Mouse (Mus musculus) liver, embryonic 11.5 days (tissue): ENCODE data around the gene Lysmd2. TPM values are rescaled to one million over a fixed set of nuclear protein-coding genes. Genes with fewer than 3 reads are reported as not detected.

Source experiments
- ATAC-seq: fragments of 200-750 bp; cut with Nextera tagmentation; replicated peaks from 2 replicates; pipeline ENCODE4 v1.8.0; 2017; ENCODE audit warnings: moderate number of reproducible peaks, mild to moderate bottlenecking, moderate TSS enrichment, moderate library complexity; ENCODE audit not compliant: low FRiP score
- DNase-seq: peaks from one replicate; pipeline ENCODE4 v3.0.0-alpha.2; 2017; ENCODE audit warnings: low spot score
- H3K27ac ChIP-seq: fragments of 300-500 bp; sonication (generic); 2 replicates; pipeline ENCODE4 v1.5.1; 2014; ENCODE audit warnings: mild to moderate bottlenecking, low read depth, low read length, control low read depth
- H3K27me3 ChIP-seq: fragments of 300-500 bp; sonication (generic); replicated peaks from 2 replicates; pipeline ENCODE4 v1.6.1; 2014; ENCODE audit warnings: low read length, mixed read lengths; ENCODE audit not compliant: control insufficient read depth, insufficient read depth
- H3K36me3 ChIP-seq: fragments of 300-500 bp; sonication (generic); 2 replicates; pipeline ENCODE4 v1.6.1; 2014; ENCODE audit warnings: mild to moderate bottlenecking, low read length, moderate library complexity, mixed read lengths; ENCODE audit not compliant: control insufficient read depth, insufficient read depth
- H3K4me1 ChIP-seq: fragments of 300-500 bp; sonication (generic); replicated peaks from 2 replicates; pipeline ENCODE4 v1.6.1; 2014; ENCODE audit warnings: low read length, mixed read lengths; ENCODE audit not compliant: control insufficient read depth, insufficient read depth
- H3K4me2 ChIP-seq: fragments of 300-500 bp; sonication (generic); 2 replicates; pipeline ENCODE4 v1.6.1; 2014; ENCODE audit warnings: mild to moderate bottlenecking, control low read depth, moderate library complexity
- H3K4me3 ChIP-seq: fragments of 300-500 bp; sonication (generic); 2 replicates; pipeline ENCODE4 v1.5.1; 2014; ENCODE audit warnings: low read depth, low read length, control low read depth
- H3K9ac ChIP-seq: fragments of 300-500 bp; sonication (generic); 2 replicates; pipeline ENCODE4 v1.6.1; 2014; ENCODE audit warnings: low read depth, low read length, control low read depth
- H3K9me3 ChIP-seq: fragments of 300-500 bp; sonication (generic); 2 replicates; pipeline ENCODE4 v1.6.1; 2016; ENCODE audit warnings: low read length, inconsistent platforms, mixed read lengths; ENCODE audit not compliant: control insufficient read depth
- WGBS: fragments of 180-500 bp; shearing (Covaris S2); extraction: QIAGEN DNeasy Blood & Tissue Kit; methylation state at CpG from one replicate; pipeline ENCODE4 v1.1.7; 2014; 5-methylcytosine and 5-hydroxymethylcytosine counted together
- polyA plus RNA-seq: library from polyadenylated mRNA; unstranded; fragments of >200 nt; fragmentation: Nextera tagmentation; extraction: Ambion mirVana; gene quantifications from 2 replicates; pipeline ENCODE4 v1.2.1, GENCODE M21; 2014

Lysmd2 gene
- polyA plus RNA-seq, 1 experiment from 2014 or later: 10.1 TPM

DNA sequence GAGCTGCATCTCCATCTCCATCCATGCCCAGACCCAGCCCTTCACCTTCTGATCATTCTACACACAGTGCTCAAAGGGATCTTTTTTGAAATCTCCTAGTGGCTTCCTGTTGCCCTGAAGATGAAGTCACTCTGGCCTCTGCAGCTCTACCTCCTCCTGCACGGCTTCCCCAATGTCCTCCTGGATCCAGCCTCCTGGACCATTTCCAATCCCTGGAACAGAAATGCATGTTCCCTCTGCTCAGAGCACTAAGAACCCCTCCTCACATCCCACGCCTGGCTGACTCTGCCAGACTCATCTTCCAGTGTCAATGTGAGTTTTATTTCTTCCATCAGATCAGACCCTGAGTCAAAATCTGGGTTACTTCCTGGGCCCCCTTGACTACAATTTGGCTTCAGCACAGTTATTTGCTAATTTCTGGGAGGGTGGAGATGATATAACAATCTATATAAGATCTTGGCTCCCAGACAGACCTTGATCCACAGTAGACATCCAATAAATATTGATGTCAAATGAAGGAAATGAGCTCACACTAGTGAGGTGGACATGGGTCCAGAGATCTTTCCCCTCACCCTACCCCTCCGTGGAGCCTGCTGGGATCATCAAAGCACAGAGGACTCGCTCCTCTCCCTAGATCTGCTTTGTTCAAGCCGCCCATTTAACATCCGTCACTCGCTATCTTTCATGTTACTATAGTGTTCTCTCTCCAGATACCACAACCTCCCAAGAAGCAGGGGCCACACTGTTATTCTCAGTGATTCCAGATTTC, 25.2 kb upstream of the Lysmd2 start:
- DNase-seq (no peak), ATAC-seq (no peak)
- Histone ChIP-seq H3K4me3 (no peak overlapping the region), H3K9me3 (no peaks in the 10 kb centered on the region), H3K27ac (no peak overlapping the region), H3K9ac (no peak overlapping the region), H3K27me3 (no peaks in the 10 kb centered on the region), H3K4me1 (no peaks in the 10 kb centered on the region), H3K36me3 (no peaks in the 10 kb centered on the region), H3K4me2 (no peak overlapping the region)
- 69% methylated on average over 7 of the region's 7 CpGs for WGBS

DNA sequence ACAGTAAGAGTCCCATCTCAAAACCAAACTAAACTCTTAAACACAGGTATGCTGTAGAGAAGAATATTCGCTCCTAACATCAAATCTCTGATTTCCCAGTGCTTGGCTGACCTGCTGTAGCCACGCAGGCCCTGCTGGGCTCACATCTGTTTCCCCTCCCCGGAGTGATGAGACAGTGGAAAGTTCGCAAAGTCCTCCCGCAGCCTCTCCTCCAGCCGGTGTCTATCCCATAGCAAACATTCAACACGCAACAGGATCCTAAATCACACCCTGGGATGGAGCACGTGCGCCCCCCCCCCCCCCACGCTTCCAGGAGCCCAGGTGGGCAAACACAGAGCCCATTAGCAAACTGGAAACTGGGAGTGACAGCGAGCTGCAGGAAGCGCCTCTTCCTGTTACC, 24.0 kb upstream of the Lysmd2 start:
- Histone ChIP-seq H3K27ac (no peak overlapping the region), H3K9ac (no peak overlapping the region), H3K9me3 (no peaks in the 10 kb centered on the region), H3K4me1 (no peaks in the 10 kb centered on the region), H3K27me3 (no peaks in the 10 kb centered on the region), H3K4me2 (no peak overlapping the region; the same call in 1 of the 2 replicates), H3K4me3 (no peak overlapping the region), H3K36me3 (no peaks in the 10 kb centered on the region)
- ATAC-seq (no peak), DNase-seq (no peak)
- WGBS: 28% methylated on average over 12 of the region's 12 CpGs

DNA sequence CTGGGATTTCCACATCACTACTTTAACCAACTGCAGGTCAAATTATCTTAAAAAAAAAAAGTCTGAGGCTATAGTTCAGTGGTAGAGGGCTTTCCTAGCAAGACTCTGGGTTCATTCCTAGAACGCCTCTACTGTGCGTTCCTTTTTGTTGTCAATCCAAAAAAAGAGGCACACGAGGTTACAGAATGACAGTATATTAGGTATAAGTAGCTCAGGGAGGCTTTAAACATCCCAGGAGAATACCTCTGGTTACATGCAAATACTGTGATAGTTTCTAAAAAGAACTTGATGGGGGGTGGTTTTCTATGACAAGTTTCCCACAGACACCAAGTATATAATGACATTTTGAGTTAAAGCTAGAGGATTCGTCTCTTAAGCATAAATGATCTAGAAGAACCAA, 18.0 kb upstream of the Lysmd2 start:
- ATAC-seq (no peak), DNase-seq (no peak)
- H3K9ac ChIP-seq: no peak overlapping the region
- H3K36me3 ChIP-seq: no peaks in the 10 kb centered on the region
- 86% methylated on average over 4 of the region's 4 CpGs for WGBS
- peaks cover 25% of the 10 kb centered on the region for H3K27me3 ChIP-seq
- H3K9me3 ChIP-seq: no peaks in the 10 kb centered on the region
- H3K4me2 ChIP-seq: no peak overlapping the region
- 0 out of 2 replicates have a peak, but pooled peaks cover 3% of the 10 kb centered on the region for H3K4me1 ChIP-seq
- H3K27ac ChIP-seq: no peak overlapping the region
- H3K4me3 ChIP-seq: no peak overlapping the region

DNA sequence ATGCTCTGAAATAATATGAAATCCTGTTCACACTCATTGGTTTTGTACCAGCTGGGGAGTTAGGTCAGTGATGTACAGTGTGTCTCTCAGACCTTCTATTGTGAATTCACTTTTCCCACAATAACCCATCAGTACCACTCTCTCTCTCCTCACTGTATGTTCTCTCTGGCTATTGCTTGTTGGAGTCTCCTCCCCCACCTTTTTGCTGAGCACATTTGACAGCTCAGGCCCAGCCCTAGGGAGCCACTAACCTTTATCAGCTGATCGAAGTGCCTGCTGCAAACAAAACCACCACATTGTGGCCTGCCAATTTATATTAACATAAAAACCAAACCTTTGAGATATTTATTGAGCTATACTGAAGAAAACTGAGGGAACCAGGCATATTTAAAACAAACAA, 16.0 kb upstream of the Lysmd2 start:
- no peak overlapping the region for H3K27ac ChIP-seq
- 0 out of 2 replicates have a peak, but pooled peaks cover 3% of the 10 kb centered on the region for H3K4me1 ChIP-seq
- no peak for ATAC-seq
- H3K4me2 ChIP-seq: no peak overlapping the region
- peaks cover 25% of the 10 kb centered on the region for H3K27me3 ChIP-seq
- H3K4me3 ChIP-seq: no peak overlapping the region
- H3K36me3 ChIP-seq: no peaks in the 10 kb centered on the region
- no peak for DNase-seq
- H3K9ac ChIP-seq: no peak overlapping the region
- 33% methylated on average over 1 of the region's 1 CpGs for WGBS
- no peaks in the 10 kb centered on the region for H3K9me3 ChIP-seq

DNA sequence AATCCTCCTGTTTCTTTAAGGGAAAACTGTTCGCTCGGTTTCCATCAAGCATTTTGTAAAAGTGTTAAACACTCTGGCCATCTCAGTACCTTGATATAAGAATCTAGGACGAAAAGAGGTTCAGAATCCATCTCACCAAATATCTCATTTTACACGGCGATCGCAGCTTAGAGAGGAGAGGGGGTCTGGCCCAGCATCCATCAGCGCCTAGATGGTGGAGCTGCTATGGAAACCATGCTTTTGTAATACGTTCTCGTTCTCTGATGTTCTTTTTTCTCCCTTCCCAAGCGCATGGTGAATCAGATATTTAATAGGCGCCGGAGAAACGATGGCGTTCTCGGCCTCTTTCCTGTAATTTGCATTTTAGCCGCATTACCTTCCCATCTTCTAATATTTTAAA, 15.6 kb upstream of the Lysmd2 start:
- 0 out of 2 replicates have a peak, but pooled peaks cover 3% of the 10 kb centered on the region for H3K4me1 ChIP-seq
- H3K27me3 ChIP-seq: peaks cover 25% of the 10 kb centered on the region
- H3K36me3 ChIP-seq: no peaks in the 10 kb centered on the region
- H3K9ac ChIP-seq: no peak overlapping the region
- ATAC-seq: no peak
- H3K4me3 ChIP-seq: no peak overlapping the region
- peak overlapping the region; percentile 81 for H3K4me2 ChIP-seq
- 34% methylated on average over 16 of the region's 16 CpGs for WGBS
- no peaks in the 10 kb centered on the region for H3K9me3 ChIP-seq
- no peak overlapping the region for H3K27ac ChIP-seq
- DNase-seq: no peak

DNA sequence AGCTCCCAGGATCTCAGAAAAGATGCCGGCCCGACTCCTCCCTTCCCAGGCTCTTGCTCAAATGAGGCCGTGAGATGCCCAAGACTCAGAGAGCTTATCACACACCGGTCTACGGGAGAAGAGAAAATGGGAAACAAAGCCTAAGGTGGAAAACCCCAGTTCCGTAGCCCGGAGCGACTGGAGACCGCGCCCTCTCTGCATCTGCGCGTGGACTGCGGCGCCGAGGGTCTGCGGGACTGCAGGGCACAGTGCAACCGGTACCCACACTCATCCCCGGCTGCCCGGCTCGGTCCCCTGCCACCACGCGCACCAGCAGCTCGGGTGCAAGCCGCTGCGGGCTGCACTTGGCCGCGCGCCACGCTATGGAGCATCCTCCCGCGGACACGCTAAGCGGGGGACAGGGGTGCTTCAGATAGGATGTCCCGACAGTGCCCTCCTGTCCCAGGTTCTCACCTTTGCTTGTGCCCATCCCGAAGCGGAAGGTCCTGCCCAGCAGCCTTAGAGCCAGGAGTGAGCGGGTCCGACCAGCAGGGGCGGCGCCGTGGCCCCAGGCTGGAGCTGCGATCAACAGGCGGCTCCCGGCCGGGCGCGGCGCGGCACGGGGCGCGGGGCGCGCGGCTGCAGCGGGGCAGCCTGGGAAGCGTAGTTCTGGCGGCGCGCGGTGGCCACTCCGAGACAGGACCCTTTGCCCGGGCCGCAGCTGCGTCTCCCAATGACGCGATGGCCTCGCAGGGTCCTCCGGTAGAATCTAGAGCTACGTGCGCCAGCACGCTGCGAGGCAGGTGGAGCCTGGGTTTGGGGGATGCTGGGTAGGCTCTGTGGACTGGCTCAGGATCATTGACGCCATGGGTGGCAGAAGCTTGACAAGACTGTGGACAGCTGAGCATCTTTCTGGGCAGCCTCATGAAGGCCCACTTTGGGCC, 14.7 kb upstream of the Lysmd2 start, which contains the start of gene Tmod2:
Gene Tmod2 (minus strand): TSS at position 755 of the 923 bp plus-strand sequence.
- Histone ChIP-seq H3K9ac (no peak within 1 kb of the TSS), H3K4me2 (peak within 1 kb of the TSS; percentile 81), H3K27ac (no peak within 1 kb of the TSS), H3K9me3 (no peaks in the 10 kb centered on the region), H3K4me3 (peak within 1 kb of the TSS; percentile 56), H3K27me3 (peaks cover 25% of the 10 kb centered on the region), H3K36me3 (no peaks in the 10 kb centered on the region), H3K4me1 (0 out of 2 replicates have a peak, but pooled peaks cover 3% of the 10 kb centered on the region)
- WGBS: 1% methylated on average over 74 of the region's 74 CpGs
- ATAC-seq (peak; percentile 39), DNase-seq (peak; percentile 57)

DNA sequence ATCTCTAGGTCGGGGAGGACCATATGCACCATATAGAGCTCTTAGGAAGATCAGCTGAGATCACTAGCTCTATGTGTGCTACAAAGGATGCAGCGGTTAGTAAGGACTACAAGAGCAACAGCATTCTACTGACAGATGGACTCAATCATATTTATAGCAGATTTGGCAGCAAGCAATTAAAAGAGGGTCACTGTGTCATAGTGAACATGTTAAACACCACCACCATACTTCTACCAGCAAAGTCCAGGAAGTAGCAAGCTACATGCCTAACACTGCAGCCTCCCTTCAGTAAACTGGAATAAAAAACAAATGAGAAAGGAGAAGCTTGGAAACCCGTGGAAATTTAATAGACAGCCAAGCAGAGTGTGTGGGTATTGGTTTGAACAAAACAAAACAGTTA, 9.0 kb upstream of the Lysmd2 start:
- Histone ChIP-seq H3K4me2 (no peak overlapping the region), H3K4me3 (no peak overlapping the region), H3K9ac (no peak overlapping the region), H3K27ac (no peak overlapping the region), H3K4me1 (no peaks in the 10 kb centered on the region), H3K36me3 (no peaks in the 10 kb centered on the region), H3K27me3 (peaks cover 3% of the 10 kb centered on the region), H3K9me3 (no peaks in the 10 kb centered on the region)
- 64% methylated on average over 3 of the region's 3 CpGs for WGBS
- DNase-seq: no peak
- no peak for ATAC-seq

DNA sequence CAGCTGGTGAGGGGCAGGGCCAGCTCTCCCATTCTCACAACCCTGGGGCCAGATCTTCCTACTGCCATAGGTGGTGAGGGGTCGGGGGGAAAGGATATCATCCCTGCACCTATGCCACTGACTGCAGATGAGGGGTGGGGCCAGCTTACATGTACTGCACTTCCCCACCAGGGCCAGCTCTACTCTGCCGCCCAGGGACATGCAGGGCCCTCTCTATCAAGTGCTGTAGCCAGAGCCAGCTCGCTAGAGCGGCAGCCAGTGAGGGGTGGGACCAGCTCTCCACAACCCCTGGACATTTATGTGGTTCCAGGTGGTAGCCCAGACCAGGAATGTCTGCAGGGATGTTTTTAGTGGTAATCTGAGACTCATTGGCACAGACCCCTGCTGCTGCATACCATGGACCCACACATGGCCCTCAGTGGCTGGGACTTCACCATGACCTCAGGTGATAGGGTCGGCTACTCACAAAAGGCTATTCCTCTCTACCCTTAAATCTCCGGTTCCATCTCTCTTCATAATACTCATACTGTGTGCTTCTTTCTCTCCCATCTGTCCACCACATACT, 6.6 kb upstream of the Lysmd2 start:
- 83% methylated on average over 6 of the region's 6 CpGs for WGBS
- DNase-seq: no peak
- Histone ChIP-seq H3K27me3 (no peaks in the 10 kb centered on the region), H3K4me3 (no peak overlapping the region), H3K9me3 (no peaks in the 10 kb centered on the region), H3K9ac (no peak overlapping the region), H3K36me3 (no peaks in the 10 kb centered on the region), H3K4me2 (no peak overlapping the region), H3K27ac (no peak overlapping the region), H3K4me1 (no peaks in the 10 kb centered on the region)
- ATAC-seq: no peak; the same call in 1 of the 2 replicates
